ENCODE assay signal across 23 mouse cellular contexts in genomic region chr19:40372679-40373078, GRCm38 (mm10).
A peak's percentile ranks its signal among the peaks of the same experiment; 100 is the strongest.
DNase-seq lines count a peak whose midpoint lies in the region; ATAC-seq and TF ChIP-seq lines count a peak whose summit lies in the region.
"Had no signal": no experiment of that assay in that cellular context is flagged by ENCODE, and none has a peak within 500 bp of the region (broad histone marks: within the 10 kb centered on the region; RNA-seq: fewer than 3 reads in every experiment).

No protein-coding gene starts in this region.

- H3K4me3 ChIP-seq in layer of hippocampus, adult 2 months = no peak overlapping the region
- no peak overlapping the region for H3K4me3 ChIP-seq in brown adipose tissue, adult 24 weeks (ENCODE audit: insufficient read depth, low read depth, low read length)
- H3K4me3 ChIP-seq: heart, embryonic 10.5 days; hindbrain, embryonic 12.5 days; liver, embryonic 15.5 days; lung, embryonic 15.5 days; megakaryocyte, embryonic 14.5 days; midbrain, embryonic 13.5 days; neural tube, embryonic 13.5 days had no signal

- peak overlapping the region; percentile 85 for H3K27ac ChIP-seq in layer of hippocampus, adult 2 months
- H3K27ac ChIP-seq in brown adipose tissue, adult 24 weeks (replicated peaks; ENCODE audit: low read depth, low read length) = peak overlapping the region; percentile 91
- H3K27ac ChIP-seq: hindbrain, embryonic 12.5 days; liver, embryonic 15.5 days; lung, embryonic 15.5 days; midbrain, embryonic 13.5 days; neural tube, embryonic 13.5 days had no signal

- peak; percentile 27; the same call in 1 of the 2 replicates for ATAC-seq in frontal cortex, adult (ENCODE audit: low TSS enrichment)
- ATAC-seq: midbrain, embryonic 13.5 days had no signal

- no peak for TF ChIP-seq CTCF in layer of hippocampus, adult 2 months (conservative IDR thresholded peaks at IDR 0.05)

- peaks cover 53% of the 10 kb centered on the region for H3K4me1 ChIP-seq in brown adipose tissue, adult 24 weeks (ENCODE audit: control insufficient read depth, insufficient read depth, insufficient read length, low read length)

- no peak for DNase-seq in frontal cortex, postnatal 36 days (ENCODE audit: low spot score in 2 of 2)
- no peak for DNase-seq in layer of hippocampus, adult 2 months (ENCODE audit: low spot score in 2 of 2)
- no peak for DNase-seq in layer of hippocampus, adult 9-10 months (ENCODE audit: low spot score)
- peak; percentile 59 for DNase-seq in adipocyte (ENCODE audit: low spot score)
- no peak for DNase-seq in spleen, postnatal 4 days (ENCODE audit: low spot score in 2 of 2)
- DNase-seq in urinary bladder, postnatal 10 days (ENCODE audit: low spot score) = no peak
- DNase-seq: adrenal gland, adult 2 months; B cell, adult 2 months; cerebellum, adult 18-20 months; cerebellum, postnatal 36 days; kidney, adult 8-10 months; kidney, postnatal 10 days; lung, postnatal 36 days; right cerebral cortex, postnatal 14 days had no signal
